Mouse (Mus musculus): Measurements from ENCODE around the gene Wdr47. TPM values are rescaled to one million over a fixed set of nuclear protein-coding genes. Genes with fewer than 3 reads are reported as not detected.

Gene Wdr47
- polyA plus RNA-seq, 1 experiment from 2014 or later, result 6.8 TPM

- peak overlapping the region; percentile 67 for H3K4me3 ChIP-seq (replicated peaks; ENCODE audit: low read depth, low read length)
- H3K27ac ChIP-seq, result no peak overlapping the region
- WGBS, result 41% methylated on average over 18 of the region's 18 CpGs
- no peaks in the 10 kb centered on the region for H3K9me3 ChIP-seq (replicated peaks; ENCODE audit: low read length)
- no peak for ATAC-seq (replicated peaks; ENCODE audit: low FRiP score, low read depth)
- H3K4me1 ChIP-seq (replicated peaks; ENCODE audit: insufficient read depth, low read length), result peaks cover 9% of the 10 kb centered on the region
- peak overlapping the region; percentile 68 for H3K9ac ChIP-seq (ENCODE audit: low read depth, low read length)
- peak overlapping the region; percentile 68 for H3K4me2 ChIP-seq (ENCODE audit: low read length)
- no peaks in the 10 kb centered on the region for H3K36me3 ChIP-seq (ENCODE audit: insufficient read depth, low read length)
- H3K27me3 ChIP-seq (ENCODE audit: insufficient read depth, low read length), result no peaks in the 10 kb centered on the region
- DNase-seq (ENCODE audit: low spot score), result no peak
- no peak for TF ChIP-seq CTCF (IDR thresholded peaks at IDR 0.05; ENCODE audit: low read depth)
Measured at GRCm38 (mm10) chr3:108572309-108573010, 18.6 kb upstream of the Wdr47 start.

GRCm38 (mm10) chr3:108574018-108574417 is 17.1 kb upstream of the Wdr47 start:
- DNase-seq (ENCODE audit: low spot score) (no peak), ATAC-seq (replicated peaks; ENCODE audit: low FRiP score, low read depth) (no peak)
- H3K27ac ChIP-seq, result no peak overlapping the region
- no peak overlapping the region for H3K4me2 ChIP-seq (ENCODE audit: low read length)
- 84% methylated on average over 5 of the region's 5 CpGs for WGBS
- H3K27me3 ChIP-seq (ENCODE audit: insufficient read depth, low read length), result no peaks in the 10 kb centered on the region
- no peaks in the 10 kb centered on the region for H3K36me3 ChIP-seq (ENCODE audit: insufficient read depth, low read length)
- H3K9me3 ChIP-seq (replicated peaks; ENCODE audit: low read length), result no peaks in the 10 kb centered on the region
- peaks cover 9% of the 10 kb centered on the region for H3K4me1 ChIP-seq (replicated peaks; ENCODE audit: insufficient read depth, low read length)
- TF ChIP-seq CTCF (IDR thresholded peaks at IDR 0.05; ENCODE audit: low read depth), result no peak
- H3K4me3 ChIP-seq (replicated peaks; ENCODE audit: low read depth, low read length), result no peak overlapping the region
- no peak overlapping the region for H3K9ac ChIP-seq (ENCODE audit: low read depth, low read length)

DNA sequence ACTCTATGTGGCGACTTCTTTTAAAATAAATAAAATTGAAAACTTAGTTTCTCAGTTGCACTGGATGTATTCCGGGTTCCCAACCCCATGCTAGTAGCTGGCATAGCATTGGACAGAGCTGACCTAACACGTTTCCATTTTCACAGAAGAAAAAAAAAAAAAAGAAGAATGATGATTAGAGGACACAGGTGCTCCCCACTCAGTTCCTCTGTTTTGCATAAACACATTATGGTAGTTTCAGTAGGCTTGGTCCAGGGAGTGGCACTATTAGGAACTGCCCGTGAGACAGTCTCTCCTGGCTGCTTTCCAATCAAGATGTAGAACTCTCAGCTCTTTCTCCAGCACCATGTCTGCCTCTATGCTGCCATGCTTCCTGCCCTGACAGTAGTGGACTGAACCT is 6.5 kb upstream of the Wdr47 start:
- H3K27ac ChIP-seq, result no peak overlapping the region
- 71% methylated on average over 4 of the region's 4 CpGs for WGBS
- no peaks in the 10 kb centered on the region for H3K9me3 ChIP-seq (replicated peaks; ENCODE audit: low read length)
- no peak overlapping the region for H3K4me2 ChIP-seq (ENCODE audit: low read length)
- no peak for ATAC-seq (replicated peaks; ENCODE audit: low FRiP score, low read depth)
- no peak for TF ChIP-seq CTCF (IDR thresholded peaks at IDR 0.05; ENCODE audit: low read depth)
- no peak overlapping the region for H3K9ac ChIP-seq (ENCODE audit: low read depth, low read length)
- no peaks in the 10 kb centered on the region for H3K36me3 ChIP-seq (ENCODE audit: insufficient read depth, low read length)
- no peaks in the 10 kb centered on the region for H3K27me3 ChIP-seq (ENCODE audit: insufficient read depth, low read length)
- DNase-seq (ENCODE audit: low spot score), result no peak
- no peaks in the 10 kb centered on the region for H3K4me1 ChIP-seq (replicated peaks; ENCODE audit: insufficient read depth, low read length)
- H3K4me3 ChIP-seq (replicated peaks; ENCODE audit: low read depth, low read length), result no peak overlapping the region

DNA sequence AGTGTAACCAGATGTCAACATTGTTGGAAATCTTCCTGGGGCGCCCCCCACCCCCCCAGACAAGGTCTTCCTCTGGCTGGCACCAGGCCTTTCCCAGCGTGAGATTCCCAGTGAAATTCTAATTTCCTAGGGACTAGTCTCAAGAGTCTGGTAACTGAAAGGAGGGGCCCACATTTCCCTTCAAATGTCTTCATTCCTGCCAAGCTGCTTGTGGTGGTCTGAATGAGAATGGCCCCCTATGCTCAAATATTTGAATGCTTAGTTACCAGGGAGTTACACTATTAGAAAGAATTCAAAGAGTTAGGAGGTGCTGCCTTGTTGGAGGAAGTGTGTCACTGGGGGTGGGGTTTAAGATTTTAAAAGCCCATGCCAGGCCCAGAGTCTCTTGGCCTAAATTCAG is 2.6 kb upstream of the Wdr47 start:
- Histone ChIP-seq H3K36me3 (ENCODE audit: insufficient read depth, low read length) (no peaks in the 10 kb centered on the region), H3K27me3 (ENCODE audit: insufficient read depth, low read length) (no peaks in the 10 kb centered on the region), H3K27ac (no peak overlapping the region), H3K4me2 (ENCODE audit: low read length) (no peak overlapping the region), H3K4me3 (replicated peaks; ENCODE audit: low read depth, low read length) (no peak overlapping the region), H3K4me1 (replicated peaks; ENCODE audit: insufficient read depth, low read length) (0 out of 2 replicates have a peak, but pooled peaks cover 4% of the 10 kb centered on the region), H3K9ac (ENCODE audit: low read depth, low read length) (no peak overlapping the region), H3K9me3 (replicated peaks; ENCODE audit: low read length) (no peaks in the 10 kb centered on the region)
- ATAC-seq (replicated peaks; ENCODE audit: low FRiP score, low read depth) (no peak), DNase-seq (ENCODE audit: low spot score) (no peak)
- TF ChIP-seq CTCF (IDR thresholded peaks at IDR 0.05; ENCODE audit: low read depth), result no peak
- WGBS, result 50% methylated on average over 2 of the region's 2 CpGs

DNA sequence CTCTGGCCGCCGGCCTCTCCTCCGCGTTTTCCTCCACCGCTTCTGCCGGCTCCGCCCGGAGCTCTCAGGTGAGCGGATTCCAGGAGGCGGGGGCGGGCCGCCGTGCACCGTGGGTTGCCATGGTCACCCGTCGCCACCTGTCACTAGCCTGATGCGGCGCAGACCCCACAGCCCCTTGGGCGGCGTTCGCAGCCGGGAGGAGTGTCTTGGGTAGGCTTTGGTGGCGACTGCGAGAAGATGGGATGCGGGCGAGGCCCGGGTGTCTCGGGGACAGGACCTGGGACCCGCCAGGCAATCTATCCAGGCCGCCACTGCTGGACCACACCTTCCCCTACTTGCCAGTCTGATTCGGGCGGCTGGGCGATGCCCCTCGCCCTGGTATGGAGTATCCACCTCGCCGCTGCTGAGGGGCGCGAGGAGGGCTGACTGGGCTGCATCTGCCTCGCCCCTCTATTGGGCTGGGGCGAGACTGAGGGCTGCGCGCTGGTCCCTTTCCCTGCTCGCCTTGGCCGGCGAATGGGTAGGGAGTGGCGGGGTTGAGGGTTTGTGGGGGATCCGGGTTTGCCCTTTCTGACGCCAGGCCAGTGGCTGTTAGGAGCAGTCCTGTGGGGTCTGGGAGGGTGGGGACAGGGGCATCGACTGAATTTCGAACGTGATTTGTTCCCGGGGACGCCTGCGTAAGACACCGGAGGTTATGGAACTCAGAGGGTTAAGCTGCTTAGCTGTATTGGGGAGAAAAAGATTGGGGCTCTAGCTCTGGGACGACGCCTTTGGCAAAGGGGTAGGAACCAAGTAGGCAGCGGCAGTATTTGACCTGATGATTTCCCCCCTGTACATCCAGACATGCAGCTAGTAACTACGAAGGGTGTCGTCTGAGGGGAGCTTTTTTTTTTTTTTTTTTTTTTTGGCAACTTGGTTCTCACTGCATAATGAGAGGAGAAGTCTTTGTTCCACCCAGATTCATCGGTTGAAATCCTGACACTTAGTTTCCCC is 747 bp downstream of the Wdr47 start:
- H3K9me3 ChIP-seq (replicated peaks; ENCODE audit: low read length), result no peaks in the 10 kb centered on the region
- H3K36me3 ChIP-seq (ENCODE audit: insufficient read depth, low read length), result no peaks in the 10 kb centered on the region
- H3K27ac ChIP-seq, result peak overlapping the region; percentile 33; the same call in 1 of the 2 replicates
- no peak for TF ChIP-seq CTCF (IDR thresholded peaks at IDR 0.05; ENCODE audit: low read depth)
- DNase-seq (ENCODE audit: low spot score) (peak; percentile 1), ATAC-seq (replicated peaks; ENCODE audit: low FRiP score, low read depth) (peak; percentile 77; the same call in 1 of the 2 replicates)
- no peaks in the 10 kb centered on the region for H3K27me3 ChIP-seq (ENCODE audit: insufficient read depth, low read length)
- WGBS, result under 1% methylated on average over 58 of the region's 61 CpGs
- H3K9ac ChIP-seq (ENCODE audit: low read depth, low read length), result peak overlapping the region; percentile 57
- H3K4me2 ChIP-seq (ENCODE audit: low read length), result peak overlapping the region; percentile 98
- H3K4me3 ChIP-seq (replicated peaks; ENCODE audit: low read depth, low read length), result peak overlapping the region; percentile 77
- 0 out of 2 replicates have a peak, but pooled peaks cover 4% of the 10 kb centered on the region for H3K4me1 ChIP-seq (replicated peaks; ENCODE audit: insufficient read depth, low read length)

DNA sequence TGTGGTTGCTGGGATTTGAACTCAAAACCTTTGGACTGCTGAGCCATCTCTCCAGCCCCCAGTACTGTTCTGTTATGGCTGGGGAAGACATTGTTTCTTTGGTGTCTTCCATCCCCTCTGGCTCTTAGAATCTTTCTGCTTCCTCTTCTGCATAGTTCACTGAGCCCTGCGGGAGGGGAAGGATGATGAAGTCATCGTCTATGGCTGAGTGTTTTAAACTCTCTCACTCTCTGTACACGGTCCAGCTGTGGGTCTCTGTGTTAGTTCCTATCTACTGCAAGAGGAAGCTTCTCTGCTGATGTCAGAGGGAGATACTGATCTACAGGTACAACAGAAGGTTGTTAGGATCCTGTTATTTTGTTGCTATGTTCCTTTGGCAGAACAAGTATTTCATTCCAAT is 17.8 kb downstream of the Wdr47 start:
- Histone ChIP-seq H3K9ac (ENCODE audit: low read depth, low read length) (no peak overlapping the region), H3K36me3 (ENCODE audit: insufficient read depth, low read length) (0 out of 2 replicates have a peak, but pooled peaks cover 3% of the 10 kb centered on the region), H3K4me3 (replicated peaks; ENCODE audit: low read depth, low read length) (no peak overlapping the region), H3K4me1 (replicated peaks; ENCODE audit: insufficient read depth, low read length) (no peaks in the 10 kb centered on the region), H3K27ac (no peak overlapping the region), H3K4me2 (ENCODE audit: low read length) (no peak overlapping the region), H3K9me3 (replicated peaks; ENCODE audit: low read length) (no peaks in the 10 kb centered on the region), H3K27me3 (ENCODE audit: insufficient read depth, low read length) (no peaks in the 10 kb centered on the region)
- TF ChIP-seq CTCF (IDR thresholded peaks at IDR 0.05; ENCODE audit: low read depth), result no peak
- ATAC-seq (replicated peaks; ENCODE audit: low FRiP score, low read depth), result no peak
- DNase-seq (ENCODE audit: low spot score), result no peak
- 48% methylated on average over 3 of the region's 3 CpGs for WGBS
